Mouse (Mus musculus) urinary bladder, postnatal 4 days (tissue): Measurements from ENCODE around the gene Rhbdl2.

Experiments
- DNase-seq, 2 experiments: peaks; one replicate each; pipeline ENCODE4 v3.0.0; 2021 to 2022; ENCODE audit warnings: low spot score in 2 of 2

The Rhbdl2 gene

GRCm38 (mm10) chr4:123814030-123814501 is 26.4 kb downstream of the Rhbdl2 start:
- DNase-seq, result no peak

GRCm38 (mm10) chr4:123819093-123819610 is 31.5 kb downstream of the Rhbdl2 start:
- no peak for DNase-seq

GRCm38 (mm10) chr4:123842126-123842525 is 54.5 kb downstream of the Rhbdl2 start:
- DNase-seq, result no peak

GRCm38 (mm10) chr4:123856888-123857287 is 69.2 kb downstream of the Rhbdl2 start:
- no peak for DNase-seq

GRCm38 (mm10) chr4:123858090-123858489 is 70.4 kb downstream of the Rhbdl2 start:
- no peak for DNase-seq

- DNase-seq, result no peak
Observed at GRCm38 (mm10) chr4:123859379-123859778, 71.7 kb downstream of the Rhbdl2 start, which contains the start of gene 4933427I04Rik. Gene 4933427I04Rik, plus strand, starts transcription at chr4:123859679.

- DNase-seq, result no peak
Observed at GRCm38 (mm10) chr4:123859803-123860202, 72.1 kb downstream of the Rhbdl2 start.

GRCm38 (mm10) chr4:123860621-123861020 is 72.9 kb downstream of the Rhbdl2 start:
- no peak for DNase-seq
